Mouse (Mus musculus) cortical plate, adult 2 months (tissue): Measurements from ENCODE around the gene Trim10.

ENCODE experiments used
- CTCF ChIP-seq: fragments of 200-500 bp; IDR thresholded peaks from 2 replicates; pipeline ENCODE4 v1.5.1; 2011; ENCODE audit warnings: mild to moderate bottlenecking, control low read depth, low read length; ENCODE audit not compliant: insufficient read depth; ENCODE audit errors: extremely low read depth
- POLR2A ChIP-seq: fragments of 200-500 bp; IDR thresholded peaks from 2 replicates; pipeline ENCODE4 v1.6.1; 2011; ENCODE audit warnings: mild to moderate bottlenecking, low read length, control low read depth; ENCODE audit not compliant: insufficient read depth; ENCODE audit errors: extremely low read depth

- TF ChIP-seq CTCF: no peak
- TF ChIP-seq POLR2A: no peak
Observed at GRCm38 (mm10) chr17:36897065-36897464, 27.7 kb downstream of the Trim10 start.
